Comparison of ENCODE assay signal across 11 mouse cellular contexts in the genomic region with DNA sequence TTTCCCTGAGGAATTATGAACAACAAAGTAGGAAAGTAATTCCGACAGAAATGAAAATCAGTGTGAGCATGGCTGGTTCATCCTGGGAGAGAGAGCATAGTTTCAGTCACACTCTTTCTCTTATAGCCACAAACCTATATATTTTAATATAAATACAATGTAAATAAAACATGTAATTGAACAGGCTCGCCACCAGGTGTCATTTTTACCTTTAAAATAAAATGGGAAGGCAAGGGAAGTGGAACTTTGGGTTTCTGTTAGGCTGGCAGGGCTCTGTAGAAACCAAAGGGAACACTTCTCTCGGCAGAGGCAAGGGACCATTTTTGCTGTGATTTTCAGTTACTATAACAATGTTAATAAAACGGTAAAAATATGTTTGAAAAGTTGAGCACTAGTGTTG. TPM values are rescaled to one million over a fixed set of nuclear protein-coding genes. Genes with fewer than 3 reads are reported as not detected.
DNase-seq lines count a peak whose midpoint lies in the region; ATAC-seq and TF ChIP-seq lines count a peak whose summit lies in the region.
"Had no signal": no experiment of that assay in that cellular context is flagged by ENCODE, and none has a peak within 500 bp of the region (broad histone marks: within the 10 kb centered on the region; RNA-seq: fewer than 3 reads in every experiment).

No protein-coding gene starts in this region.

- no peak overlapping the region for H3K9ac ChIP-seq in hindbrain, embryonic 11.5 days (ENCODE audit: low read depth, low read length)
- H3K9ac ChIP-seq in hindbrain, embryonic 13.5 days: no peak overlapping the region
- H3K9ac ChIP-seq in MEL (ENCODE audit: control insufficient read depth, low read depth, low read length, poor library complexity, severe bottlenecking): no peak overlapping the region
- H3K9ac ChIP-seq: stomach, embryonic 15.5 days had no signal

- no peak for ATAC-seq in hindbrain, embryonic 11.5 days (ENCODE audit: low FRiP score)
- ATAC-seq in hindbrain, embryonic 13.5 days (ENCODE audit: low FRiP score): no peak

- H3K4me3 ChIP-seq in hindbrain, embryonic 11.5 days (ENCODE audit: low read depth, low read length): no peak overlapping the region
- no peak overlapping the region for H3K4me3 ChIP-seq in hindbrain, embryonic 13.5 days
- no peak overlapping the region for H3K4me3 ChIP-seq in MEL (ENCODE audit: control insufficient read depth in 1 of 2, insufficient read depth in 1 of 2, low read depth in 2 of 2, low read length in 2 of 2)
- H3K4me3 ChIP-seq: heart, embryonic 10.5 days; stomach, embryonic 15.5 days had no signal

- H3K4me1 ChIP-seq in hindbrain, embryonic 11.5 days (replicated peaks; ENCODE audit: control insufficient read depth, insufficient read depth, low read length): no peaks in the 10 kb centered on the region
- H3K4me1 ChIP-seq in hindbrain, embryonic 13.5 days (replicated peaks): no peaks in the 10 kb centered on the region
- no peaks in the 10 kb centered on the region for H3K4me1 ChIP-seq in MEL (ENCODE audit: control insufficient read depth in 1 of 2, insufficient read depth in 2 of 2, low read length in 2 of 2)
- H3K4me1 ChIP-seq: heart, embryonic 10.5 days; stomach, embryonic 15.5 days had no signal

- TF ChIP-seq RAD21 in MEL (IDR thresholded peaks at IDR 0.05; ENCODE audit: low read depth, low read length): peak; percentile 63

- no peaks in the 10 kb centered on the region for H3K79me2 ChIP-seq in MEL (ENCODE audit: control insufficient read depth, insufficient read depth, low read length, poor library complexity)

- H3K4me2 ChIP-seq in hindbrain, embryonic 11.5 days (replicated peaks; ENCODE audit: low read depth, low read length): no peak overlapping the region
- no peak overlapping the region for H3K4me2 ChIP-seq in hindbrain, embryonic 13.5 days
- H3K4me2 ChIP-seq: stomach, embryonic 15.5 days had no signal

- H3K9me3 ChIP-seq in hindbrain, embryonic 11.5 days (ENCODE audit: control insufficient read depth, low read length): no peaks in the 10 kb centered on the region
- no peaks in the 10 kb centered on the region for H3K9me3 ChIP-seq in hindbrain, embryonic 13.5 days
- H3K9me3 ChIP-seq in MEL (replicated peaks; ENCODE audit: insufficient read depth, low read length): no peaks in the 10 kb centered on the region
- H3K9me3 ChIP-seq: heart, embryonic 10.5 days; stomach, embryonic 15.5 days had no signal

- no peaks in the 10 kb centered on the region for H3K27me3 ChIP-seq in hindbrain, embryonic 11.5 days (ENCODE audit: control insufficient read depth, insufficient read depth, low read length)
- no peaks in the 10 kb centered on the region for H3K27me3 ChIP-seq in hindbrain, embryonic 13.5 days
- no peaks in the 10 kb centered on the region for H3K27me3 ChIP-seq in MEL (ENCODE audit: control insufficient read depth in 1 of 2, insufficient read depth in 2 of 2, low read length in 2 of 2)
- H3K27me3 ChIP-seq: stomach, embryonic 15.5 days had no signal

- WGBS in hindbrain, embryonic 11.5 days: 82% methylated on average over 4 of the region's 4 CpGs
- WGBS in hindbrain, embryonic 13.5 days: 72% methylated on average over 4 of the region's 4 CpGs

- no peak overlapping the region for H3K27ac ChIP-seq in hindbrain, embryonic 11.5 days (ENCODE audit: low read depth, low read length)
- H3K27ac ChIP-seq in hindbrain, embryonic 13.5 days: no peak overlapping the region
- no peak overlapping the region for H3K27ac ChIP-seq in MEL (ENCODE audit: control insufficient read depth, low read depth, low read length)
- H3K27ac ChIP-seq: heart, embryonic 10.5 days; stomach, embryonic 15.5 days had no signal

- peak; percentile 31 for DNase-seq in hindbrain, embryonic 11.5 days (ENCODE audit: low spot score)
- DNase-seq in 416B (ENCODE audit: low read depth): peak; percentile 58
- peak; percentile 35 for DNase-seq in MEL (ENCODE audit: low read depth, low spot score)
- peak; percentile 49 for DNase-seq in induced T-regulatory cell, adult 2 months (ENCODE audit: low read depth)
- no peak for DNase-seq in adrenal gland, adult 18-20 months (ENCODE audit: low spot score in 2 of 2)
- no peak for DNase-seq in urinary bladder, postnatal 25 days (ENCODE audit: low spot score)
- DNase-seq: cerebellum, adult 2 months; kidney, adult 11 months had no signal

- TF ChIP-seq EP300 in MEL (IDR thresholded peaks at IDR 0.05; ENCODE audit: low read depth in 1 of 2, low read length in 2 of 2): no peak

- no peak for TF ChIP-seq POLR2A in MEL (IDR thresholded peaks at IDR 0.05; ENCODE audit: control insufficient read depth in 1 of 2, insufficient read depth in 1 of 2, low read depth in 1 of 2, low read length in 2 of 2, poor library complexity in 1 of 2)

- peak in 1 of 3 experiments; percentile 50; a peak in 2 of 6 replicates for TF ChIP-seq CTCF in MEL (IDR thresholded peaks at IDR 0.05 in 2 of 3, conservative IDR thresholded peaks at IDR 0.05 in 1 of 3; ENCODE audit: control insufficient read depth in 1 of 3, insufficient read depth in 1 of 3, low read depth in 2 of 3, low read length in 3 of 3, poor library complexity in 1 of 3, severe bottlenecking in 1 of 3)

- H3K36me3 ChIP-seq in hindbrain, embryonic 11.5 days (ENCODE audit: control insufficient read depth, insufficient read depth, low read length): 0 out of 2 replicates have a peak, but pooled peaks cover 2% of the 10 kb centered on the region
- H3K36me3 ChIP-seq in hindbrain, embryonic 13.5 days: peaks cover 63% of the 10 kb centered on the region
- H3K36me3 ChIP-seq in MEL (ENCODE audit: control insufficient read depth in 1 of 2, insufficient read depth in 2 of 2, low read length in 2 of 2): no peaks in the 10 kb centered on the region

TF ChIP-seq in MEL, 35 proteins besides CTCF, POLR2A, EP300 and RAD21:
- TF ChIP-seq ZC3H11A (IDR thresholded peaks at IDR 0.05; ENCODE audit: low read depth, low read length) (peak; percentile 24), SMC3 (IDR thresholded peaks at IDR 0.05; ENCODE audit: low read depth, low read length) (peak; percentile 60), MYB (IDR thresholded peaks at IDR 0.05; ENCODE audit: low read depth, low read length) (no peak)
TF ChIP-seq in MEL: peak in this region for 2.

RNA-seq across cellular contexts. Expression of gene Phtf1, which starts 51.5 kb away (rescaled TPM):
- polyA plus RNA-seq in hindbrain, embryonic 11.5 days (2014; fragmentation: Nextera tagmentation; extraction: Ambion mirVana): 49.3 and 53.0 TPM in 2 replicates
- polyA plus RNA-seq in hindbrain, embryonic 13.5 days (2015; fragmentation: Nextera tagmentation; extraction: Ambion mirVana): 27.9 and 30.0 TPM in 2 replicates
- 19.7 and 20.0 TPM in 2 replicates for total RNA-seq in MEL (2012; rRNA removed)
- polyA plus RNA-seq in MEL (2012; ENCODE audit: insufficient read depth in 1 of 2, insufficient read length in 2 of 2, low read depth in 1 of 2, low replicate concordance in 2 of 2, missing spikeins in 1 of 2): 10 to 100 TPM in 1 of 2 experiments, not detected in 1; 23.4 TPM
- total RNA-seq in adrenal gland, adult 18-20 months (2021): 10 to 100 TPM; 15.8 to 17.4 TPM

Comparison
In these comparisons a context has a peak if more than half of its experiments do, and no peak if none do; other contexts are left out.
1. DNase-seq: peak in hindbrain, embryonic 11.5 days (single experiment), 416B (single experiment), MEL (single experiment) and induced T-regulatory cell, adult 2 months (single experiment); none in adrenal gland, adult 18-20 months (0 of 2) and urinary bladder, postnatal 25 days (single experiment).